Mouse (Mus musculus) CD4-positive naive resting alpha-beta T cell, adult 76 days (primary cell): ENCODE measurements around the gene Uck2. TPM values are rescaled to one million over a fixed set of nuclear protein-coding genes. Genes with fewer than 3 reads are reported as not detected.

Experiments
- total RNA-seq: library from RNA; stranded (reverse); gene quantifications from one replicate; pipeline ENCODE4 v1.2.4, GENCODE M21; 2023

Uck2 gene
- total RNA-seq = 64.1 TPM

GRCm38 (mm10) chr1:167285320-167285355, at the start of gene Uck2:
TSS of gene Uck2 (minus strand) at chr1:167285320.

GRCm38 (mm10) chr1:167308261-167309054, 23.3 kb upstream of the Uck2 start, which contains the start of gene Tmco1:
TSS of gene Tmco1 (plus strand) at chr1:167308378.

Other genes starting within 250 kb of the Uck2 start
- 24.5 TPM for gene Tmco1, start 23.1 kb upstream of the Uck2 start, total RNA-seq
- 42.8 TPM for gene Aldh9a1, start 64.7 kb upstream of the Uck2 start, total RNA-seq
- gene Mgst3, start 108.5 kb upstream of the Uck2 start, total RNA-seq = 1.6 TPM
- not detected for gene Lrrc52, start 181.5 kb upstream of the Uck2 start, total RNA-seq